Mouse (Mus musculus): Measurements from ENCODE around the gene Gm10309.

The Gm10309 gene

DNA sequence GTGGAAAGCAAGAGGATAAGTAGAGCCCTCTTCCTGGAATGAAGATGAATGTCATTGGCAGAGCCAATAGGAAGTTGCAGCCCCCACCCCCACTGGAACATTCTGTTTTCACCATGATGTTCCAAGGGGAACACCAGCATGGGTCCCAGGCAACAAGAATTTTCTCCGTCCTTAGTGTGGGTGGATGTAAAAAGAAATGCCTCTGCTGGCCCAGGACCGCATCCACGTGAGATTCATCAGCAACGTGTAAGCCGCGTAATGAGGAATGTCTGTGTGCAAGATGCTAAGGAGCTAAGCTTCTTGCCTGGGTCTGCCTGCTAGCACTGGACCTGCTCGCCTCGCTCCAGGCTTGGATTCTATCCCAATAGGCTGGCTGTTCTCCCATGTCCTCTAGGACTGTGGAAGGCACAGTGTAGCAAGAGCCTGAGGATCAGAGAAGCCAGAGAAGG, at the start of gene Gm10309:
Gene Gm10309 (minus strand): TSS at position 50 of the 449 bp plus-strand sequence.
- DNase-seq (ENCODE audit: low spot score), result no peak

DNA sequence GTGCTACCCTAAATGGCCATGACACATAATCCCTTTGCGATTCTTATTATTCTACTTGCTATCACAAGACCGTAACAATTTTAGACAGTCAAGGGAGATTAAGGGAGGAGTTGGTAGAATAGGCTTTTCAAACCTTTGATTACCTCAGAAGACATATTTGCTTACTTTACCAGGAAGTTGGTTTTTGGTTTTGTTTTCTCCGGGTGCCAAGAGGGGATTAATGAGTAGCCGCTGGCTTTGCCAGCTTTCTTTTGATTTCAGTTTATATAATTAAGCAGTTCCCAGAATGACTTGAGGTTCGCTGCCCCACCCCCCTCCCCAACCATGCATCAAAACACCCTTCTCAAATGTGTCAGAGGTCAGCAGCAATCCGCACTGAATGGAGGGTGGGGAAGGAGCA, 47.0 kb upstream of the Gm10309 start:
- no peak for DNase-seq (ENCODE audit: low spot score)

DNA sequence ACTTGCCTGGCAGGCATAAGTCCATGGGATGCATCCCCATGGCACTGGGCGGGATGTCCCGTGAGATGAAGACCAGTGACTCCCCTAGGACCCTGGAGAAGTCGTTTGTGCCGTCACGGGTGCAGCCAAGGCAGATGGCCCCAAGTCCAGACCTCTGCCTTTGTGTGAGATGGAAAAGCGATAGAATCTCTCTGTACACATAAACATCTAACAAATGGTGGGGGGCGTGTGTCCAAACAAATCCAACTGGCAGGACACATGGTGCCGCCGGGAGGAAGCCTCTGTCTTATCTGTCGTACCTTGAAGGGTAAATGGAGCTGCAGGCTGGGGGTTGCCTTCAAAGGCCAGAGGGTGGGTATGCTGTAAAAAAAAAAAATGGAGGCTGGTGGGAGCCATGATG, 46.5 kb upstream of the Gm10309 start:
- no peak for DNase-seq (ENCODE audit: low spot score)

DNA sequence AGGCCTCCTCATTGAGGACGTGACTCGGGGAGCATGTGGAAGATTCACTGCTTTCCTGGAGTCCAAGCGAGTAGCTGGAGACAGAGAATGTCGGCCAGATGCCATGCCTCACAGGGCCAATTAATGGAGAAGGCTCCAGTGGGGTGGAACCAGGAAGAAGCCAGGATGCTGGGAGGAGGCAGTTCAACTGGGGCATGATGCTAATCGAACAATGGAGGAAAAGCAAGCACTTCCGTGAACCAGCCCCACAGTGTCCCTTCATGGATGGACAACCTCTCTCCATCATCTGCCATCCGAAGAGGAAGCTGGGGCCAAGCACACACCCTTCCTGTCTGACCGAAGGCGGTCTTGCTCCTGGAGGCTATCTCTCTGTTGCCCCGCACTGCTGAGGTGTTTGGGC, 44.1 kb upstream of the Gm10309 start:
- DNase-seq (ENCODE audit: low spot score), result no peak

DNA sequence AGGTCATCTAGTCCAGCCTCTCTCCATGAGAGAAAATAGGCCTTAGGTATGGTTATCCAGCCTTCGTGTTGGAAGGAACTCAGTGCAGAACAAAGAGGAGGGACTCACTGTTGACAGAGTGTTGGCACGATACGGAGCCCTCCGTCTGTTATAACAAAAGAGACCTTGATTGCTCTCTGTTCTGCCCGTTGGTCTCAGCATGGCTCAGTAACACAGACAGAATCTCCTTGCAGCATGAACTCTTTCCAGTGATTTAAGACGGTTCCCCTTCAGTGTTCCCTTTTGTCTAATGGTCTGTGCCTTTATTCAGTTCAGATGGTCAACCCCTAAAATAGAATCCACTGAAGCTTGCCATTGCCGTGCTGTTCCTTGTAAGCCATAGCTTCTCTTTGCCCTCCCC, 41.5 kb upstream of the Gm10309 start:
- DNase-seq (ENCODE audit: low spot score), result no peak

DNA sequence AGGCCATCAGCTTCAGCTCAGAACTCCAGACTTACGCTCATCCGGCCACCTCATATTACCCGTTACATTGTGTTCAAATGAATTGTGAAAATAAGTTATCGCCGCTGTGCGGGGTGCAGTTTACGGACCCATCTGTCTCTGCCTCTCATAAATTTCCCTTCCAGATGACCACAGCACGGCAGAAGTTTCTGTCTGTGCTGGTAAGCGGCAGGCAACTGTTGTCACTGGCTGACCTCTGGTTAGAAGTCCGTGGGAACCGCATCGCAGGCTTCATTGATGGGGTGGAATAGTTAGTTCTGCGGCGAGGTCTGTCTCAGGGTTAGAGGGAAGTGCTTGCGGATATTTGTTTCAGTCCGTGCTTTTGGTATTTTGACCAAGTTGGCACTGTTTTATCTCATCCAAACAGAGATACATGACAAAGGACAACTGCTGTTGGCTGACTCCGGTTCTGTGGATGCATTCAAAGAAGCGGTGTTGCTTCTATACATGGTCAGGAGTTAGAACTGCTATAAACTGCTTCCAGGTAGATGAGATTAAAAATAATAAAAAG, 34.9 kb upstream of the Gm10309 start:
- DNase-seq (ENCODE audit: low spot score), result no peak

DNA sequence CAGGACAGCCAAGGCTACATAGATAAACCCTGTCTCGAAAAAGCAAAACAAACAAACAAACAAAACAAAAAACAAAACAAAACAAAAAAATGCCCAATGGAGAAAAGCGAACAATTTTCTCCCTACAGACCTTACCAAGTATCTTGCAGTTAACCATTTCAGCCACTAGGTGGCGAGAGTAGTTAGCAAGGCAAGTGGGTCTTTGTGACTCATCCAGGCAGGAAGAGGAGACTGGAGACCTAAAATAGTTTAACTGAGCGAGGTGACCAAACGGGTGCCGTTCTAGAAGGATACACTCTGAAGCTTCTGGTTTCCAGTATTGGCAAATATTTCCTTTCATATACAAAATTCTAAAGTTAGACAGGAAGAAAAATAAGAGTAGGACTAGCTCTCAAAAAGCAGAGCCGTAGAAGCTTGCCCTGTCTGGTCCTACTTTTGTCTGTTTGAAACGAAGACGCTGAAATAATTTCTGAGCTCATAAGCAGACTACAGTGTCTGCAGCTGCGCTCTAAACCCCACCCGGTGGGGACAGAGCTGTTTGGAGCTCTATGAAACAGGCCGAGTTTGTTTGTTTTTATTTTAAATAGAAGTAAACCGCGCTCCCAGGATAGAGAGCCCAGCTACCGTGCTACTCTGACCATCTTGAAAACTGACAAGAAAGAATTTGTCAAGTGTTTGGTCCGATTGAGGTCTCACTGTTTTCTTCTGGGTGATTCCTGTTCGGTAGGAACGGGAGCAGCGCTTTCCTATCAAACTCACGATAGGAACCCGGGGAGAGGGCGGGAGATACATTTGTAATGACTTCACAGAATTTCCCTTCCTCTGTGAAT, 31.0 kb upstream of the Gm10309 start:
- peak; percentile 81 for DNase-seq (ENCODE audit: low spot score)

DNA sequence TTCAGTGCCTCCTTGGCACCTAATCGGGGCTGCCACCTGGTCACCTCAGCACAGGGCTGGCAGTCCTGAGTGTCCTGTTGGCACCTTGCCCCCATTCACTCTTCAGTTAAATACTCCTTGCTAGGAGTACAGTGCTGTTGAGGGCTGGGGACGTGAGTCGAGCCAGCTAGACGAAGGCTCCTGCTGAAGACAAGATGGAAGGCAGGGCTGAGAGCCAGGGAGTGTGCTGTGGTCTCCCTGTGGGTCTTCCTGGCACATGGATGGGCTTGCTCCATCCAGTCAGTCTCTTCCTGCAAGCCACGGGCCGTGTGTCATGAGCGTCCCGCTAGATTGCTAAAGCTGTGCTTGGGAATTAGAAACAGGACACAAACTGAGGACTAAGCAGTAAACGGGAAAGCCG, 30.1 kb upstream of the Gm10309 start:
- no peak for DNase-seq (ENCODE audit: low spot score)

DNA sequence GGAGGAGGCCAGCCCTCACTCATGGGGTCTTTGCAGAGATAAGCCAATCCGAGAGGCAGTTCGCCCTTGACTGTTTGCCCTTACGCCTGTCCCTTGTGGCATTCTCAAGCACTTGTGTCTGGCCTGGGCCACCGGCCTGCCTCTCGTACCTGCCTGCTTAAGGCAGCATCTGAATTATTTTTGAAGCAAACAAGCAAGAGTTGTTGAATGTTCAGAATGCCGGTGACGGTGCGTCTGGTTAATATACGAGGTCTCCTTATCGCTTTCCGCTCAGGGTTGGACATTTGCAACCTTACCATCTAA, 28.5 kb upstream of the Gm10309 start:
- no peak for DNase-seq (ENCODE audit: low spot score)

DNA sequence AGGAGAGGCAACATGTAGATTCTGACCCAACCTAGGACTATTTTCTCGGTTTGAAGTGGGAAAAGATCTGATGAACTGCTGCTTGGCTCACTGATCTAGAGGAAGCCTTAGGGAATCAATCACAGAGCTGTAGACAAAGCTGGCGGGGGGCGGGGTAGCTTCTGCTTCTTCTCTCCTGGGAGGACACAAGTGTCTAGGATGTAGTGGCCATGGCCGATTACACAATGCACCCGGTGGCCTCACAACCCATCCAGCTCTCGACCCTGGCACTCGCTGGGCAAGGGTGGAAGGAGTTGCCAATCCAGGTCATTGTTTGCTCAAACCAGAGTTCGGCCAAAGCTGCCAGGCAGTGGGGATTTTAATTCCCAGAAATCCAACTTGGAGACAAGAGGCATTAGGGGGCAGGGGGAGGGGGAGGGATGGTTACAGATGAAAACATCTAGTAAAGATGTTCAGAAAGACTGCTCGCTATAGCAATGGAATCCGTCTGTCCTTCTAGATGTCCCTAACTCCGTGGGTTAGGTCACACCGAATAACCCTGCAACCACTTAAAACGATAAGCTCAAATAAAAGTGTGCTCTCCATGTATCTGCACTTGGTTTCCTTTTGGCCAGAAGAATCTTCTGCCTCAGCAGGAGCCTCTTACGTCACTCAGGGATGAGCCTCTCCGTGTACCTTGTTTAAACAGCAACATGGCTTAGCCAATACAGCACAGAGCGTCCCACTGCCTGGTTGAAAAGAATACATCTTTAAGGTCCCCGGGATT, 27.9 kb upstream of the Gm10309 start:
- no peak for DNase-seq (ENCODE audit: low spot score)

DNA sequence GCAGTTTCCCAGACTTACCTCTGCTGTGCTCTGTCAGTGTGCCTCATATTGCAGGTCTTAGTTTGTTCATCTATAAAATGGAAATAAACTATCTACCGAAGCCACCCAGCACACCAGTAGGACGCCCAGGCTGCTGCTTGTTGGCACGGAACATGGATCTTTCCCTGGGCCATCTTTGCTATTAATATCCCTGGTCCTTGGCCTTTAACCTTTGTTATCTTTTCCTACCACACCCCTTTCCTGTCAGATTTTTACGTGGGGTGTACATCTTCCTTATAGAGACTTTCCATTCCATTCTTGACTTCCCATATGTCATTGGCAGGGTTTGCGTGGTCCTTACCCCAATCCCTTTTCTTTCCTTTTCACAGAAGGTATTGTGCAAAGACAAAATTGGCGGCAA, 26.2 kb upstream of the Gm10309 start:
- no peak for DNase-seq (ENCODE audit: low spot score)

DNA sequence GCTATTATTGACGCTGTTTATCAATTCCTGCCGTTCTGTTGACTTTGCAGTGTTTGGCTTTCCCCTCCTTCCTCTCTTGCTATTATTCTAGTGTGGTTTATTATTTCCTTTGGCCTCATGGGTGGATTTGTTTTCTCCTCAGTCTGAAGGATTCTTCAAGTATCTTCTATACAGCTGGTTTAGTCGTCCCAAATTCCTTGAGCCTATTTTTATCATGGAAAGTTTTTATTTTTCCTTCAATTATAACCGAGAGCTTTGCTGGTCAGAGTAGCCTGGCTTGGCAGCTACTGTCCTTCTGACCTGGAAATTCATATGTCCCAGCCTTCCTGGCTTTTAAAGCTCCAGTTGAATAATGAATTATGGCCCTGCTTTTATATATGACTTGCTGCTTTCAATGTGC, 24.4 kb upstream of the Gm10309 start:
- DNase-seq (ENCODE audit: low spot score), result no peak

DNA sequence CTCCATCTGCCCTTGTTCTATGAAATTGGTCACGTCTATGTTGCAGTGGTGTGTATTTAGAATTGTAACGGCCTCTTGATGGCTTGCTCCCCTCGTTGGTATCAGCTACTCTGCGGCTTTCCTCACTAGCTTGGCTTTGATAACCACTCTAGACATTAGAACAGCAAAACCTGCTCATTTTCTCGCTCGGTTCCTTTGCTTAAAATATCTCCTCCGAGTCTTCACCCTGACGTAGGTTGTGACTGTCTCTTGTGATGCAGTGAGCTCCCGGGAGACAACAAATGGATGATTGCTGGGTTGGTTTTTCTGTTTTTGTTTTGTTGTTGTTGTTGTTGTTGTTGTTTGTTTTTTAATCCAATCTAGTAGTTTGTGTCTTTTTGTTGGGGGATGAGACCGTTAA, 24.0 kb upstream of the Gm10309 start:
- no peak for DNase-seq (ENCODE audit: low spot score)

DNA sequence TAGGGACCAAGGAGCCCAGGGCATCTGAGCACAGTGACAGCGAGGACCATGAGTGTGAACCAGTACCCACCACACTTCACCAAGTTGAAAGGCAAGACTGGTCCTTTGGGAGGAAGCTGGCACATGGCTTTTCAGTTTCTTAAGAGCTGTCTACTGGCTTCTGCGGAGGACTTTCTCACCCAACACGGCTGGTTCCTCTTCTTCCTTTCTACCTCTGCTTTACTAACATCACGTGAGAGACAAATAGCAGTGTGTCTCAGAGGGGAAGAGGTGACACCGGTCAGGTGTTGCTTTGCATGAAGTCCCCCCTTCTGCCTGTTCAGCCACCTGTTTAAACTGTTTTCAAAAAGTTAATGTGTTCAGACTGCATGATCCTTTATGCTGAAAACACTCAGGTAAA, 22.3 kb upstream of the Gm10309 start:
- DNase-seq (ENCODE audit: low spot score), result no peak

DNA sequence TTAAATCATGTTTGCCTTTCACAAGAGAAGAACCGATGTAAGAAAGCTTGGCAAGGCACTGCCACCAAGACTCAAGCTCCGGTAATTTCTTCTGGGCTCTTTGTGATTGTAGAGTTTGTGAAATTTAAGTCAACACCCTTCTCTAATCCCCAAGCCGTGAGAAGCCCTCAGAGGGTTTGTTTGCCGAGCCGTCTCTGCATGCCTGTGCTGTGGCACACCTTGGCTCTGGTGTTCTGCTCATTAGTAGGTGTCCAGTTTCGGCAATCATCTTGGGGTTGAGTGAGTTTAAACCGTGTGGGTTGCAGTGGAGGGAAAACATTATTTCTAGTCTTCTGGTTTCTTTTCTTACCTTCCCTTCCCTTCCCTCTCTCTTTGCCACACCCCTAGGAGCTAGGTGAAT, 21.0 kb upstream of the Gm10309 start:
- DNase-seq (ENCODE audit: low spot score), result no peak

DNA sequence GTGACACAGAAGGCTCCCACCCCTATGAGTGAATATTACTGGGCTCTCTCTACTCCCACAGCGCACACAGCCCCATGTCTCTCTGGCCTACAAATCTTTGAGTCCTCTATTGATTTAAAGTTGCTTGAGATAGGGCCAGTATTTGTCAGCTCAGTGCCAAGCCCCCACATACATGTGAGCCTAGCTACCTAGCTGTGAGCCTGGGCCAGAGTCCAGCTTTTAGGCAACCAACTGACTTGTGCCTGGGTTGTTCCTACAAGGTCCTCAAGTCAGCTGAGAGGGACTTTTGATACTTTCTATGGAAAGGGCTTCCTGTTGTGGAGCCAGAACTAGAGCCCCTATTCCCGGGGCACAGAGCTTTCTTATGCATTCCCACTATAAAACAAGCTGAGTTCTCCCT, 20.0 kb upstream of the Gm10309 start:
- no peak for DNase-seq (ENCODE audit: low spot score)

DNA sequence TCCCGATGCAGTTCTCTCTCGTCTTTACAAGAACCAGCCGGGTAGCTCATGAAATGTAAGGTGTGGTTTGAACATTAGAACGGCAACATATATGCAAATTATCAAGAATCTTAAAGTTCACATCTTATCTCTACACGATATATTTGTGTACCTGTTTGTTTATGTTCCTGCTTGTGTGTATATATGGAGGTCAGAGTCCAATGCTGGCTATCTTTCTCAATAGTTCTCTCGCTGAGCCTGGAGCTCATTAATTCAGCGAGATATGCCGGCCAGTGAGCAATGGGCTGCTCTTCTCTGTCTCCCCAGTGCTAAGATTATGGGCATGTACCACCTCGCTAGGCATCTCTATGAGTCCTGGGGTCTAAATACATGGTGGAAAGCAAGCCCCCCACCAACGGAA, 18.8 kb upstream of the Gm10309 start:
- no peak for DNase-seq (ENCODE audit: low spot score)

DNA sequence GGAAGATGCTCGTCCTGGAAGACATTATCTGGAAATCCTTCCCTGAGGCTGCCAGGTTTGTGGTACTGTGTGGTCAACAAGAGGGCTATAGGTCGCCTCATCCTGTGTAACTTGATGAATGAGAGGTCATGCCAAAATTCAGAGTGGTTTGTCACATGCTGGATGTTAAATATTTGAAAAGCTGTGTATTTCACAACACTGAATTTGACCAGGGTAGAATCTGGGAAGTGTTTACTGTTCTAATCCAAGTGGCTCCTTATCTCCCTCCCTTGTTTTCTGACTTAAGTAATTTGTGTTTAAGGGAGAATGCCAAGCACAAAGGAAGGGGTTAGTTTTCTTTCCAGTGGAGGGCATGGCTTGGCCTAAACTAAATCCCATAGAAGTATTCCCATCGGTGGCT, 18.3 kb upstream of the Gm10309 start:
- no peak for DNase-seq (ENCODE audit: low spot score)

DNA sequence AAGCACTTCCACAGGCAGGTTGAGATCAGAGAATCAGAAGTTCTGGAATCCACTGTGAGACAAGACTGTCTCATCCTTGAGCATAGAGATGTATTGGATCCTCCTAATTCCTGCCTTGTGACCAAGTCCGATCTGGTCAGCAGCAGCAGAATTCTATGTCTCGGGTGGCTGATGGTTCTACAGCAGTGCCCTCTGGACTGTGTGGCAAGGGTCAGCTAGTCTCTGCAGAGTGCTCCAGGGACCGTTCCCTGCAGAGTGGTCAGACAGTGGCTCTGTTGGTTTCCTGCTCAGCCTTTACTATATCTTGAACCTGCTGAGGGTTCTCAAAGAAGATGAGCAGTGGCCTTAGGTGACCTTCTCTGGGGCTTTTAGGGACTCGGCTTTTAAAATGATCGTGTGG, 17.6 kb upstream of the Gm10309 start:
- DNase-seq (ENCODE audit: low spot score), result no peak

DNA sequence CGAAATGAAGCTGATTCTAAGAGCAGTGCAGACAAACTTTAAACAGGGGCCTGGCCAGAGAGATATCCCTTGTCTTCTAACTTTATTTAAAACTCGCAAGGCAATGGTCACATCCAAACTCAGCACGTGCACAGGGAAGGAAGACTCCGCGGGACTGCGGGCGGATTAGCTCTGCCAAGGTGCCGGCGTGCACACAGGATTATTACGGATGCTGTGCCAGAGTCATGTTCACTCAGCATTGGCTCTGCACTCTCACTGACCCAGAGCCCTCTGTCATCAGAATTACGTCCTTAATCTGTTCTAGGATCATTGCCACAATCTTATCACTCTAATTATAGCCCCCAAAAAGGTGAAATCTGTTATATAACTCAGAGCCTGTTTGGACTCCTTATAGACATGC, 16.2 kb upstream of the Gm10309 start:
- DNase-seq (ENCODE audit: low spot score), result no peak

DNA sequence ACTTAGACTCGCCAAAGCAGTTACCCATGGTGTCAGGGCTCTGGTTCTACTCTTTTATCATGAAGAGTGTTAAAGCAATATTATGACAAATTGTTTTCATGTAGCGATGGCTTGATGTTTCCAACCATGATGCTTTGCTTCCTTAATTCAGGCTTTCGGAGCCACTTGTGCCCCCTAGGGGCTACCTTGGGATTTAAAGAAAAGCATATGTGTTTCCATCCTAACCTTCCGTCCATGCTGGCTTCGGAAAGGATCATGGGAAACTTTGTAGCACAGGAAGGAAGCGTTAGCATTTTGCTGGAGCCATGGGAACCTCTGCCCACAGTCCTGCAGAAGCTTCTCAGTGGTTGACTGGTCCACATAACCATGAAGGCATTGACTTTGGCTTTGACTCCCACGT, 13.6 kb upstream of the Gm10309 start:
- no peak for DNase-seq (ENCODE audit: low spot score)

DNA sequence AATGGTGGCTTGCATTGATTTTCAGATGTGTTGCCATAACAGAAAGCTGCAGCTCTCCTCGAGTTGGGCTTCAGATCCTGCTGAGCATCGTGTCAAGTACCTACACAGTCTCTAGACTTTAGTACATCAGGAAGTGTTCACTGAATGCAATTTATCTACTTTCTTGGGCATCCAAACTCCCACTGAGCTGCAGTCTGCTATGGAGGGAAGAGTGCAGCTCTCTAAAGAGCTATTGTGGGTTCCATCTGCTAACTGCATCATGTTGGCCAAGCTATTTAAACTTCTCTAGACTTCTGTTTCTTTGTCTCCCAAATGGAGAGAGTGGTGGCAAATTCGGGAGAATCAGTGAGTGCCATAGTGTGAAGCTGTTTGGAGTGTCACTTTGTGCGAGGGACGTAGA, 11.6 kb upstream of the Gm10309 start:
- no peak for DNase-seq (ENCODE audit: low spot score)

DNA sequence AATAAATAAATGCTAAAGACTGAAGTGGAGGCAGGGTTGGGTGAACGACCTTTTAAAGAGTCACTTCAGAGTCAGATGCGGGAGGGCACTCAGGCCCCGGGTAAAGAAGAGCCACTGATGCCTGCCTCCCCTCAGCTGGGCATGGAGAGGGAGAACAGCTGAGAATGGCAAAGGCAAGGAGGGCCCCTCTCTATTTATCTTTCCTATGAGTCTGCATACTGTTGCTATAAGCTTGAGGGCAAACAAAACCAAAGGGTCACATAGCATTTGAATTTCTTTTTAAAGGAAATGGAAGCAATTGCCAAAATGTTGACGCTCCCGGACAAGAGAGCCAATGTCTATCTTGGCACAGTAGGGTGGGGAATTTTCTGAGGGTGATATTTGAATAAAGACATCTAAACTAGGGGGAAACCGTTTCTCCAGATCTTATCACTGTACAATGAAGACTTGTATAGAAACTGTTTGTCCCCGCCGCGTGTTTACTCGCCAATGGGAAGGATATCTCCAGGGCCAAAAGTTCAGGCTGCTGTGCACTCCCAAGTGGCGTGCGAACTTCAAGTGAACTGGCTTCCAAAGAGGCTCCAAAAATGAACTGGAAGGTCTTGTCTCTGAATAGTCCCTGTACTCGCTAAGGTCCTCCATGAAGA, 10.1 kb upstream of the Gm10309 start:
- no peak for DNase-seq (ENCODE audit: low spot score)

Data from left cerebral cortex, adult 11 months (tissue).